Mouse (Mus musculus): Measurements from ENCODE around the gene Neu1.
"Not testable (repeated sequence)": the region's sequence is repeated elsewhere in the genome, so short reads cannot be mapped to it uniquely, and the experiment has no call there.

The Neu1 gene

DNA sequence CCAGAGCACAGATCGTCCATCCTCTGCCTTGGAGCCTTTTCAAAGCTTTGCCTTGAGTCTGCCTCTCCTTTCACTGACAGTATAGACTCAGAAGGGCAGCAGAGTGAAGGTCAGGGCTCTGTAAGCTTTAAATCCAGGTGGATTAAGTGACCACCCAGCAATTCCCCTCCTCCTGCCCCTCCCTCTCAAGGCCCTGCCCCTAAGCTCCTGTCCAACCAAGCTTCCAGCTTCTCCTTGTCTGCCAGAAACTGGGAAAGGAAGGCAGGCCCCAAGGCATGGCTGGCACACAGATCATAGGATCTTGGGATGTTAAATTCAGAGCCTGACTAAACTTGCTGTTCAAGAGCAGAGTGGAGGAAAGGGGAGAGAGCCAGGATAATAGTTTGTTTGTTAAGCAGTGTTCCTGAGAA is 33.6 kb downstream of the Neu1 start:
- DNase-seq (ENCODE audit: low read depth in 2 of 2, low spot score in 2 of 2): no peak

DNA sequence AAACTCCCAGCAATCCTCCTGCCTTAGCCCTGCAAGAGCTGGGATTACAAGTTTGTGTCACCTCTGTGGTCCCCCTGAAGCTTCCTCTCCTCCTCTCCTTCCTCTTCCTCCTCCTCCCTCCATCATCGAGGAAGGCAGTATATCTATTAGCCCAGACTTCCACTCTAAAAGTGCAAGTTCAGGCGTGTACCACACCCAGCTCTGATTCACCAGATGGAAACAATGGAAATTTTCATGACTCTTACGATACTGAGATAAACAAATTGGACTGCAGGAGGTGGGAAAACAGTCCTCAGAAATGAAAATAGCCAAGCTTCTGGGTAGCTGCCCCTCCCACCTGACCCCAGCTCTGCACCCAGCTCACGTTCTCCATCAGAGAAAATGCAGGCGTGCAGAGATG is 34.6 kb downstream of the Neu1 start:
- no peak for DNase-seq (ENCODE audit: low read depth in 2 of 2, low spot score in 2 of 2)

DNA sequence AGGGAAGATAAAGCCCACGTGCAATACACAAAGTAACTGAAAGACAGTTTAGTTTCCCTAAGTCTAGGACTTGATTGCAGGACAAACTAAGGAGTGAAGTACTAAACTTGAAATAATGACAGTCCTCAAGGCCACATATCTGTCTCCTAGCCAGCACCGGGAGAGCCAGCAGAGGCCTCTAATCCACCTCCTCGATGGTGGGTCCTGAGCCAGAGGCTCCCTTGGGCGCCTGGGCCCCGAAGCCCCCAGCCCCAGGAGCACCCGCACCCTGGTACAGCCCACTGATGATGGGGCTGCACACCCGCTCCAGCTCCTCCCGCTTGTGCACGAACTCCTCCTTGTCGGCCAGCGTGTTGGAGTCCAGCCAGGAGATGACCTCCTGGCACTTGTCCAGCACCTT is 38.8 kb downstream of the Neu1 start, which contains the start of gene Gm20481:
Gene Gm20481, plus strand, starts transcription at position 91 of the 400 bp plus-strand sequence.
- DNase-seq (ENCODE audit: low read depth in 2 of 2, low spot score in 2 of 2): not testable (repeated sequence)

DNA sequence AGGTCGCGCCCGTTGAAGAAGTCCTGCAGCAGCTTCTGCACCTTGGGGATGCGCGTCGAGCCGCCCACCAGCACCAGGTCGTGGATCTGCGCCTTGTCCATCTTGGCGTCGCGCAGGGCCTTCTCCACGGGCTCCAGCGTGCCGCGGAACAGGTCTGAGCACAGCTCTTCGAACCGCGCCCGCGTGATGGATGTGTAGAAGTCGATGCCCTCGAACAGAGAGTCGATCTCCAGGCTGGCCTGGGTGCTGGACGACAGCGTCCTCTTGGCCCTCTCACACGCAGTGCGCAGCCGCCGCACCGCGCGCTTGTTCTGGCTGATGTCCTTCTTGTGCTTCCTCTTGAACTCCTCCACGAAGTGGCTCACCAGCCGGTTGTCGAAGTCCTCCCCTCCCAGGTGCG is 39.8 kb downstream of the Neu1 start:
- DNase-seq (ENCODE audit: low read depth in 2 of 2, low spot score in 2 of 2): not testable (repeated sequence)

DNA sequence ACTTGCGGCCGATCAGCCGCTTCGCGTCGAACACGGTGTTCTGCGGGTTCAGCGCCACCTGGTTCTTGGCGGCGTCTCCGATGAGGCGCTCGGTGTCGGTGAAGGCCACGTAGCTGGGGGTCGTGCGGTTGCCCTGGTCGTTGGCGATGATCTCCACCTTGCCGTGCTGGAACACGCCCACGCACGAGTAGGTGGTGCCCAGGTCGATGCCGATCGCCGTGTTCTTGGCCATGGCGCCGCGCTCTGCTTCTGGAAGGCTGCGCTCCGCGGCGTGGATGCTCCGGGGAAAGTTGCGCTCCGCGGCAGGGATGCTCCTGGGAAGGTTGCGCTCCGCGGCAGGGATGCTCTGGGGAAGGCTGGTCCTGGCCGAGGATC is 40.6 kb downstream of the Neu1 start:
- DNase-seq (ENCODE audit: low read depth in 2 of 2, low spot score in 2 of 2): not testable (repeated sequence)

DNA sequence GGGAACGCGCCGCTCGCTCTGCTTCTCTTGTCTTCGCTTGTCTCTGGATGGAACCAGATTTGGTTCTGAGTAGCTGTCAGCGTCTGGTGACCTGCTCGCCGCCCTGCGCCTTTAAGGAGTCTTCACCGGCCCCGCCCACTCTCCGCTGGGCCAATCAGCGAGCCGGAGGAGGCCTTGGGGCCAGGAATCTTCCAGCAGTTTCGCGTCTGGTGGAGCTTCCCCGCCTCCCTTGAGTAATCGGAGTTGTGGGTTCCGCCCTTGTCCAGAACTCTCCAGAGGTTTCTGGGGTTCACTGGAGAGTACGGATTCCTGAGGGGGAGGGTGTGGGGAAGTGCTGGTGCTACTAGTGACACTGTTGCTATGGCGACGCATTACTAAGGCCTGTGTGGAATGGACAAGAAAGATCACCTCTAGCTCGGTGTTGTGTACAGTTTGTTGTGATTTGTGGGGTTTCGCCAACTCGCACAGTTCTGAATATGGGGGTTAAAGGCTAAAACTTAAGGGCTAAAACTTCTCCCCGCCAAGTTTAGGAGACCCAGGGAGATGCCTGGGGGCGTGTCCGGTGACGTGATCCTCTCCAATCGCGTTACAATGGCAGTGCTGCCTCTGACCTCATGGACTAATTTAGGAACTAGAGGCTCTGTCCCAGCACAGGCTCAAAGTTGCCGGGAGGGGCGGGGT is 41.2 kb downstream of the Neu1 start, which contains the start of the genes Hspa1a and Hspa1l:
Gene Hspa1a, minus strand, starts transcription at position 88 of the 681 bp plus-strand sequence.
Gene Hspa1l, plus strand, starts transcription at position 635 of the 681 bp plus-strand sequence.
- peak; percentile 13 to 57 for DNase-seq (ENCODE audit: low read depth in 2 of 2, low spot score in 2 of 2)

DNA sequence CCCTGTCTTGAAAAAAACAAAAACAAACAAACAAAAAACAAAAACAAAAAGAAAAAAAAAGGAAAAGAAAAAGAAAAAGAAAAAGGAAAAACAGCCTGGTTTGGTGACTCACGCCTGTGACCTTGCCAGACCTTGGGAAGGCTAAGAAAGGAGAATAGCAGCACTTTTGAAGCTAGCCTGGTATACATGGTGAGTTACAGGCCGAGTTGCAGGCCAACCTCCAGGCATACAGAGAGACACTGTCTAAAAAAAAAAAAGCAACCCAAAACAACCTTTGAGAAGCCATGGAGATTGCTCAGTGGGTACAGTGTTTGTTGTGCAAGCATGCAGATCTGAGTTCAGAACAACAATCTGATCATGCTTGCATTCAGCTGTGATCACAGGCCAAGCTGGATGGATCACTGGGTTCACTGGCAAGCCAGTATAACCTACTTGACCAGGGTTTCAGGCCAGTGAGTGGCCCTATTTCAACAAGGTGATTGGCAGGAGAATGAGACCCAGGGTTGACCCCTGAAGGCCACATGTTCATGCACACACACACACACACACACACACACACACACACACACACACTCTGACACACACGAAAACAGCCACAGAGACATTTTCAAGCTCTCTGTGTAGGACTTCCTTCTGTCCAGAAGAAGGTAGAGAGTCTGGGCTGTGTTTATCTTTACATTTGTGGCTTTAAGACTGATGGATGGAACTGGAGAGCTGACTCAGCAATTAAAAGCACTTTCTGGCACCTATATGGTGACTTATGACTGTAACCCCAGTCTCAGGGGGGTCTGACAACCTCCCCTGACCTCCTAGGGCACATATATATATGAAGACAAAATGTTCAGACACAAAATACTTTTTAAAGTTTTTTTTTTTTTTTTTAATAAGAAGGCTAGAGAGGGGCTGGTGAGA is 44.8 kb downstream of the Neu1 start:
- no peak for DNase-seq (ENCODE audit: low read depth in 2 of 2, low spot score in 2 of 2)

DNA sequence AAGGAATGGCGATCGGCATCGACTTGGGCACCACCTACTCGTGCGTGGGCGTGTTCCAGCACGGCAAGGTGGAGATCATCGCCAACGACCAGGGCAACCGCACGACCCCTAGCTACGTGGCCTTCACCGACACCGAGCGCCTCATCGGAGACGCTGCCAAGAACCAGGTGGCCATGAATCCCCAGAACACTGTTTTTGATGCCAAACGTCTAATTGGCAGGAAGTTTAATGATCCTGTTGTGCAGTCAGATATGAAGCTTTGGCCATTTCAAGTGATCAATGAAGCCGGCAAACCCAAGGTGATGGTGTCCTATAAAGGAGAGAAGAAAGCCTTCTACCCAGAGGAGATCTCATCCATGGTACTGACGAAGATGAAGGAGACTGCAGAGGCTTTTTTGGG is 45.9 kb downstream of the Neu1 start:
- no peak for DNase-seq (ENCODE audit: low read depth in 2 of 2, low spot score in 2 of 2)

DNA sequence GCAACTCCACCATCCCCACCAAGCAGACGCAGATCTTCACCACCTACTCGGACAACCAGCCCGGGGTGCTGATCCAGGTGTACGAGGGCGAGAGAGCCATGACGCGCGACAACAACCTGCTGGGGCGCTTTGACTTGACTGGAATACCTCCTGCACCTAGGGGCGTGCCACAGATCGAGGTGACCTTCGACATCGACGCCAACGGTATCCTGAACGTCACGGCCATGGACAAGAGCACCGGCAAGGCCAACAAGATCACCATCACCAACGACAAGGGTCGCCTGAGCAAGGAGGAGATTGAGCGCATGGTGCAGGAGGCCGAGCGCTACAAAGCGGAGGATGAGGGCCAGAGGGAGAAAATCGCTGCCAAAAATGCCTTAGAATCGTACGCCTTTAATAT is 47.2 kb downstream of the Neu1 start:
- no peak for DNase-seq (ENCODE audit: low read depth in 2 of 2, low spot score in 2 of 2)

DNA sequence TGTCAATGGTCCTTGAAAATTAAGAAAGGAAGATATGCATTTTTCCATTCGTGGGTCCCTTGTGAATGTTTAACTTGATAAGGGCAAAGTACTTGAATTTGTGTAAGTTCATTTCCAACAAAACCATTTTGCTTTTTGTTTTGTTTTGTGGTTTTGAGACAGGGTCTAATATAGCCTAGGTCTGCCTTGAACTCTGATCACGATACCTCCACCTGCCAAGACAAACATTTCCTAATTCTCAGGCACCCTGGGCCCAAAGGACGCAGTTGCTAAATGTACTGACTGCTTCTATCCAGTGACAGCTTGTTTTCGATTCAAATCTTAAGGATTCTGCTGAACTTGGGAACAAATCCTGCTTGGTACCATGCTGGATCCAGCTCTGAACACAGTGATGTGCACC is 48.6 kb downstream of the Neu1 start:
- DNase-seq (ENCODE audit: low read depth in 2 of 2, low spot score in 2 of 2): no peak

DNA sequence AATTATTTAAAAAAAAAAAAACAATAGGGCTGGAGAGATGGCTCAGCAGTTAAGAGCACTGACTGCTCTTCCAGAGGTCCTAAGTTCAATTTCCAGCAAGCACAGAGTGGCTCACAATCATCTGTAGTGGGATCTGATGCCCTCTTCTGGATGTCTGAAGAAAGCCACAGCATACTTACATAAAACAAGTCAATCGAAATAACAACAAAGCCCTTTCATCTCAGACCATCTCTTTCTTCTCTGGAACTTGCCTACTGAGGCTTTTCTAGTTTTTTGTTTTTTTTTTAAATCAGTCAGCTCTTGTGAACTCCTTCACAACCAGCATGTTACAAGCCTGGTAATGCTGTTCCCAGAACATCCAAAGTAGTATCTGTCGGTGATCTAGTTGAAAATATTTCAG is 49.6 kb downstream of the Neu1 start:
- DNase-seq (ENCODE audit: low read depth in 2 of 2, low spot score in 2 of 2): peak; percentile 30 to 51

DNA sequence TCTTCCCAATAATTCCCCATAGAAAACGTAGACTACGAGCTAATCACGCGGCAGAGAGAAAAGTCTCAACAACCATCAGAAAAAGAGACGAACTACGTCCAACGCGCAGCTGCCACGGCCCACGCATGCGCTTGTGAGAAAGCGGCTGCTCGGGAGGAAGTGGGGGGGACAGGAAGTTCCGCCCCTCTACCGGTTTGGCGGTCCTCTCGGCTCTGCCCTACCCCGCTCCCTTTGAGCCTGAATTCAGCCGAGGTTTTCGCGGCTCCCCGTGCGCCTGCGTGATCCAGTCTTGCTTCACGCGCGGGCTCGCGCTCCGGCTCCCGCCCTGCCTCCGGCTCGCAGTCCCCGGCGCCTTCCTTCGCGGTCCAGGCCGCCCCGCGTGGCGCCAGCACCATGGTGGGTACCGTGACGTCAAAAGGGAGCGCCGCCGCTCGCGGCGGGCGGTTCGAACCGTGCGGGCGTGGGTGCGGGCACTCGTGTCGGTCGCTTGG is 50.7 kb downstream of the Neu1 start, which contains the start of gene Lsm2:
Gene Lsm2, plus strand, starts transcription at position 173 of the 491 bp plus-strand sequence.
- peak; percentile 87 to 89 for DNase-seq (ENCODE audit: low read depth in 2 of 2, low spot score in 2 of 2)

DNA sequence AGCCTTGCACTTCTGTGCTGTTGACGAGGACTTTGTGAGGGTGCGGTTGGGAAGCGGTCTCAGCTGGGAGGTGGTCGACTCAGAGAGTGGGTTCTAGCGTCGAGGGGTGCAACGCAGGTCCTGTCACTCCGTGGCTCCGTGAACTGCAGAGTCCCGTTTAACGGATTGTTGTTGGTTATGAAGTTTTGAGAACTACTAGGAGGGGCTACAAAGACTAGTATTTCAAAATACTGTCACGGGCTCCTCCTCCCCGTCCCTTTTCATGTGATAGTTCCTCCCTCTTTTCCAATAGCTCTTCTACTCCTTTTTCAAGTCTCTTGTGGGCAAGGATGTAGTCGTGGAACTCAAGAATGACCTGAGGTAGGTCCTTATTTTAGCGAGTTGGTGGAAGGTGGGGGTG is 51.3 kb downstream of the Neu1 start:
- no peak for DNase-seq (ENCODE audit: low read depth in 2 of 2, low spot score in 2 of 2)

DNA sequence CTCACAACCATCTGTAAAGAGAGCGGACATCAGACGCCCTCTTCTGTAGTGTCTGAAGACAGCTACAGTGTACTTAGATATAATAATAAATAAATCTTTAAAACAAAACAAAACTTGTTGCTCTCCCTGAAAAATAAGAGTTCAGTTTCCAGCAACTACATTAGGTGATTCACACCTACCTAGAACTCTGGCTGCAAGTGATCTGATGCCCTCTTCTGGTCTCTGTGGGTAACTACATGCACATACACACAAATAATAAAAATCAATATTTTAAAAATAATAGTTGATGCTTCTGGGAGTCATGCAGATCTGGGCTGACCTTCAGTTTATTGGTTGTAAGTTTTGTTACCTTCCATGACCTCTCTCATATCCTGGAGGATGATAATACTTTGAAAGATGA is 53.2 kb downstream of the Neu1 start:
- peak in 1 of 2 experiments; percentile 37 for DNase-seq (ENCODE audit: low read depth in 2 of 2, low spot score in 2 of 2)

All from CD8-positive naive resting alpha-beta T cell, adult 2 months (primary cell).